Mouse (Mus musculus) T-helper 17 cell (primary cell): ENCODE data around the gene Tmem168.

ENCODE experiments used
- in situ Hi-C, 2 experiments: fragments of 300-600 bp; cut with MboI, MseI; formaldehyde crosslinking; loops; 1 replicate in 1 of 2; 2 replicates in 1 of 2; pipeline ENCODE4 v1.15.1; 2025; ENCODE audit warnings: high pct_unique_total_duplicates in 2 of 2

Tmem168 gene

GRCm38 (mm10) chr6:13586560-13586959, 21.3 kb downstream of the Tmem168 start:
- in situ Hi-C loops = no loop called here

- in situ Hi-C loops = no loop called here
Observed at GRCm38 (mm10) chr6:13586154-13586553, 21.7 kb downstream of the Tmem168 start.

- in situ Hi-C loops = no loop called here
Observed at GRCm38 (mm10) chr6:13584788-13585187, 23.1 kb downstream of the Tmem168 start.

GRCm38 (mm10) chr6:13582075-13582474, 25.8 kb downstream of the Tmem168 start:
- in situ Hi-C loops = no loop called here

GRCm38 (mm10) chr6:13565734-13566133, 42.2 kb downstream of the Tmem168 start:
- in situ Hi-C loops = no loop called here

- in situ Hi-C loops = no loop called here
Observed at GRCm38 (mm10) chr6:13555266-13555665, 52.6 kb downstream of the Tmem168 start.

GRCm38 (mm10) chr6:13541761-13542160, 66.1 kb downstream of the Tmem168 start:
- in situ Hi-C loops = no loop called here

- in situ Hi-C loops = no loop called here
Observed at GRCm38 (mm10) chr6:13537275-13537964, 70.5 kb downstream of the Tmem168 start.
